Mouse (Mus musculus) heart, postnatal 10 days (tissue): ENCODE results near the gene Acer1. TPM values are rescaled to one million over a fixed set of nuclear protein-coding genes. Genes with fewer than 3 reads are reported as not detected.
"Not testable (repeated sequence)": the region's sequence is repeated elsewhere in the genome, so short reads cannot be mapped to it uniquely, and the experiment has no call there.

Experiments
- DNase-seq, 2 experiments: peaks; one replicate each; pipeline ENCODE4 v3.0.0; 2021
- intact Hi-C: fragments of 180-260 bp; cut with DNase I; formaldehyde crosslinking; loops from one replicate; pipeline ENCODE4 v1.15.1; 2025
- total RNA-seq, 2 experiments: library from RNA; stranded (reverse); gene quantifications; 2 replicates each; pipeline ENCODE4 v1.2.3; 2021

Acer1 gene
- total RNA-seq, 2 experiments from 2014 or later = not detected

DNA sequence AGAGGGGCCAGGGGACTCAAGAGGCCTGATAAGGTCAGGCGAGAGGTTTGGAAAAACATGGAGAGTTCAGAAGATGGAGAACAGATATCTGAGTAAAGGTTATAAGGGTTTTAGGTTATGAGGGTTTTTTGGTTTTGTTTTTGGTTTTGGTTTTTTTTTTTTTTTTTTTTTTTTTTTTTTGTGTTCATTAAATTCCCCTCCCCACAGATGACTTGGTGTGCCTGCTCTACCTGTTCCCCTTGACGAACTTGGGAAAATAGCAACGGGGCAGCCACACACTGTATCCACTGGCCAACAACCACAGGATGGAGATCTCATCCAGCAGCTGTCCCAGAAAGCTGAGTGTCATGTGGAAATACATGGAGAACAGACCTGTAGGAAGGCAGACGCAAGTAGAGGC lies 23.3 kb downstream of the Acer1 start:
- no peak for DNase-seq
- intact Hi-C loops = no loop called here

DNA sequence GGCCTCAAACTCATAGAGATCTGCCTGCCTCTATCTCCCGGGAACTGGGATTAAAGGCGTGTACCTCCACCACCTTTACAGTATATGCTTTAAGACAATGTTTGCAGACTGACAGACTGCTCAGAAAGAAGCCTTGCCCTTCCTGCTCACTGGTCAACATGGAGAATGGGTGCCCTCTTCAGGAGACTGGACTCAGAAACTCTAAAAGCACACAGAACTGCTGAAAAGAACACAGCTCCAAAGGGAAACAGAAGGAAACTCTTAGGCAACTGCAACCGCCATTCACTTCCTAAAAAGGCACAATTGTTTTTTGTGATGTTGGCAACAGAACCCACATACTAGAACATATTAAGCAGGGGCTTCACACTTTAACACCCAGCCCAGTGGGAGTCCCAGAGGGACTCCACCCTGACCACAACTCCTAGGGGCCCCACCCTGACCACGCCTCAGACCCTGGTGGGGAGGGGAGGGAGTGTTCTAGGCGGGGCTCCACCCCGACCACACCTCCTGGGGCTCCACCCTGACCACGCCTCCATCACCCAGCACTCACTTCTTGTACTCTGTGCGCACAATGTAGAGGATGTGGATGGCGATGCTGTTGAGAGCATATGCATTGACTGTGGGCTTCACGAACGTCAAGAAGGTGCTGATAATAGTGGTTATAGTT lies 24.0 kb downstream of the Acer1 start:
- intact Hi-C loops = no loop called here
- DNase-seq = peak in 1 of 2 experiments; percentile 31

DNA sequence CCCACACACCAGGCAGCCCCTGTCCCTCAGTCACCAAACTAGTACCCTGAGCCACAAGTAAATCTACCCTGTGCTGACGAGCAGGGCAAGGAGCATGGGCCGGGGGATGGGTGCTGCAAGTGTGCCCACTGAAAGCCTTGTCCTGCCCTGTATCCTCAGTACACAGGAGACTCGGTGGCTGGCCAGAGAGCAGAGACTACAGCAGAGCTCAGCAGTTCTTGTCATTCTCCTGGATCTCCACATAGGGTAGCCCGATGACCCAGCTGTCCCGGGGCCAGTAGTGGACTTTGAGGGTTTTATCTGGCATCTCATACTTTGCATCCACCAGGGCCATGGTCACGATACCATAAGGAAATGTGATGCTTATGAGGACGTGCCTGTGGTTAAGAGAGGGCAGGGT lies 27.1 kb downstream of the Acer1 start:
- DNase-seq = no peak
- intact Hi-C loops = no loop called here

DNA sequence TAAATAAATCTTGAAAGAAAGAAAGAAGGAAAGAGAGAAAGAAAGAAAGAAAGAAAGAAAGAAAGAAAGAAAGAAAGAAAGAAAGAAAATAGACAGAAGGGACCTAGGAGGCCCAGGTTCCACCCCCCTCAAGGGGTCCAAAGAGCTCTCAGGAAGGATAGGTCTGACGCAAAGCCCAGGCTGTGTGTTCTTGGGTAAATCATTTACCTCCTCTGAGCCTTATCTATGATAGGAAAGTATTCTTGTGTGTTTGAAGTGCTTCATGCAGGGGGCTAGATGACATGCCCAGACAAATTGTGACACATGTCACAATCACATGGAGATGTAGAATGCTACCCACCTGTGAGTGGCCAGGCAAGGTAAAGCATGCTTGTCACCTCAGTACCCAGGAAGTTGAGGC lies 29.3 kb downstream of the Acer1 start:
- DNase-seq = no peak
- intact Hi-C loops = no loop called here

DNA sequence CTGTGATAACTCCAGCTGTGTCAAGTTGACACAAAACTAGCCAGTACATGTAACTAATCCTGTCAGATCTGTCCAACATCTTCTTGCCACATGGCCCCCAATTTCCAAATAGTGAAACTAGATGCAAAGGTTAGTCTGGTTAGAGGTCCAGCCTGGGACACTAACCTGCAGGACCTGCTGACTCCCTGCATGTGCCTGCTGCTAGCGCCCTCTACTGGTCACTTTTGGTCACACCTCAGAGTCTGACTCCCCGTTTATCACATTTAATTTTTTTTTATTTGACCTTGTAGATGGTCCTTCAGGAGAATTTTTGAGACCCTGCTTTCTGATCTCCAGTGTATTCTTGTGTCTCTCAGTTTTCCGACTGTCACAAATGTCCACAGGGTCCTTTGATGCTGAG lies 31.0 kb downstream of the Acer1 start:
- intact Hi-C loops = loop anchor here (1.0 to 2.0 kb wide), 2 partner anchors 54 to 142 kb away; no protein-coding TSS in a partner anchor
- DNase-seq = peak; percentile 46 to 67

DNA sequence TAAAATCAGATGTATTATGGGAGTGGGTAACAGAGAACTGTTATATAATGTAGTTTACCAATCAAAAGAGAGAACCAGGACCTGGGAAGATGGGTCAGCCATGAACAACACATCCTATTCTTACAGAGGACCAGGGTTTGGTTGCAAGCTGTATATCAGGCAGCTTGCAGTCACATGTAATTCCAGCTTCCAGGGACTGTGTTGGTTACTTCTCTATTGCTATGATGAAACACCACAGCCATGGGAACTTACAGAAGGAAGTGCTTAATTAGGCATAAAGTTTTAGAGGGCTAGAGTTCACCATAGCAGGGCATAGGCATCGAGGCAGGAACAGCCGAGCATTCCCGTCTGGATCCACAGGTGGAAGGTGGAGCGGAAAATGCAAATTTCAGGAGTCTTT lies 43.2 kb downstream of the Acer1 start:
- intact Hi-C loops = loop anchor here (5.0 kb wide), 3 partner anchors 41 to 131 kb away; partner anchors contain the start of gene Rfx2
- DNase-seq = no peak

DNA sequence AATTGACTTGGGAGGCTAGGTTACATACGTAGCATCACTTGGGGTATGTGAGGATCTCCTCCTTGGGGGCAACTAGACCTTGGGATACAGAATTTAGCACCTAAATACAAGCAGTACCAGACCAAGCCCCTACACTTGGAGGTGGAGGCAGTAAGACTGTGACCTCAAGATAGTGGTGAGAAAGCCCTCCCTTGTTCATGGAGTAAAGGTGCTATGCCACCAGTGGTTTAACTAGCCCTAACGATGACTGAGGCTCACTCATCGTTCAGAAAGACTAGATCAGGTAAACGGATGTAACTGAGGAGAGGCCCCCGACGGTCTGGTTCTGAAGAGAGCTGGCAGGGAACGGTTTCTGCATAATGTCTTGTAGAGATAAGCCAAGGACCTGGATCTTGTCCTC lies 45.2 kb downstream of the Acer1 start:
- intact Hi-C loops = loop anchor here (5.0 kb wide), 3 partner anchors 39 to 129 kb away; partner anchors contain the start of gene Rfx2
- no peak for DNase-seq

DNA sequence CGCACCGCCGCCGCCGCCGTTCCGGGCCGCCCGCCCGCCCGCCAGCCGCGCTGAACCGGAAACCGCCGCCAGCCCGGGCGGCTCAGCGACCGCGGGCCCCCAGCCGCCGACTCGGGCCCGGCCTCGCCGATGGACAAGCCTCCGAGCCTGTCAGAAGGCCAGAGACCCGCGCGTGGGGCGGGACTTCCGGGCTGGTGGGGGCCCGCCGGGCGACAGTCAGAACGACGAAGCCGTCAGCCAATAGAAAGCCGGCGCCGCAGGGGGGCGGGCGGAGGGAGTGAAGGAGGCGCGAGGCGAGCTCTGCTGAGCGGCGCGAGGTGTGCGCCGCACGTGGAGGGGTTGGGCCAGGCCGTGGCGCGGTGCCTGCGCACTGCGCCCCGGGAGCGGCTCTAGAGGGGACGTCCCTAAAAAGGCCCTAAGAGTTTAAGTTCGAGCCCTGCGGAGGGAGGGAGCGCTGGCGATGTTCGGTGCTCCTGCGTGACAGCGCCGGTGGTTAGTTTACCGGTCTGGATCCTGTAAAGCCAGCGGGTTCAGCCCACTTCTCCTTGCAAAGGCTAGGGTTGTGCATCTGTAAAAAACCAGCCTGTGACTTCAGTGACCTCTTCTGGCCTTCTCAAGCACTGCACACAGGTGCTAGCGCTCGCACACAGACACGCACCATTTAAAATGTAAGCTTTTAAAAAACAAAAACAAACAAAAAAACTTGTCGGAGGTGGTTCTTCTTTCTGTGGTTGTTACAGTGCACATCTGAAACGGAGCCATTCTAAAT lies 46.4 kb downstream of the Acer1 start, which contains the start of gene Mllt1:
Gene Mllt1 (minus strand): TSS at position 53 of the 769 bp plus-strand sequence.
- DNase-seq = peak; percentile 99 to 100
- intact Hi-C loops = loop anchor here (5.0 kb wide), 3 partner anchors 38 to 128 kb away; partner anchors contain the start of gene Rfx2

DNA sequence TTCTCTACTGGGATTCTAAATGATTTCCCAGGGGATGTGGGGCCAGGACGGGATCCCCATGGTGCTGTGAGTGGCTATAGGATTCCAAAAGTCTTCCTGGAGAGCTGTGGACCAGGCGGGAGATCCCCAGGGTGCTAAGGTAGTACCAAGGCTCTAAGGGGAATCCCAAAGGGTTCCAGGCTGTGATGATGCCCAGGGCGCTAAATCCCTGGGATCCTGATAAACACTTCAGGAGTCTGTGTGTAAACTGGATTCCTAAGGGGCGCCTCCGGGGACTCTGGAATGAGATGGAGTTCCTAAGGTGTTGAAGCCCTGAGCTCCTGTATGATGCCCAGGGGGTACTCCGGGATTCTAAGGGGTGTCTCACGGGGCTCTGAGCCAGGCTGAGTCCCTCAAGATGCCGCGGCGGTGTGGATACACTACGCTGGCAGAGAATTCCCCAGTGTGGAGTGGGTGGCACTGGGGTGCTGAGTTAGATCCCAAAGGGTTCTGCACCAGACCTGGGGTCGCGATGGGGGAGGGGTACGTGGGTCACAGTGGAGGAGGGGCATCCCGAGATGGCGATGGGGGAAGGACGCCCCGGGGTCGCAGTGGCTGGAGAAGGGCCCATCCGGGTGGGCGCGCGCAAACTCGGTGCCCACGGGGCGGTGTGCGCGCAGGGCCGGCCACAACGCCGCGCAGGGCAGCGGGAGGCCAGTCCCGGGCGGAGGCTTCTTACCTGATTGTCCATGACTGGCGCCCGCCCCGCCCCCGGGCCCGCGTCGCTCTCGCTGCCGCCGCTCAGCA lies 47.2 kb downstream of the Acer1 start:
- DNase-seq = no peak
- intact Hi-C loops = loop anchor here (5.0 kb wide), 4 partner anchors 37 to 127 kb away; partner anchors contain the start of gene Rfx2

DNA sequence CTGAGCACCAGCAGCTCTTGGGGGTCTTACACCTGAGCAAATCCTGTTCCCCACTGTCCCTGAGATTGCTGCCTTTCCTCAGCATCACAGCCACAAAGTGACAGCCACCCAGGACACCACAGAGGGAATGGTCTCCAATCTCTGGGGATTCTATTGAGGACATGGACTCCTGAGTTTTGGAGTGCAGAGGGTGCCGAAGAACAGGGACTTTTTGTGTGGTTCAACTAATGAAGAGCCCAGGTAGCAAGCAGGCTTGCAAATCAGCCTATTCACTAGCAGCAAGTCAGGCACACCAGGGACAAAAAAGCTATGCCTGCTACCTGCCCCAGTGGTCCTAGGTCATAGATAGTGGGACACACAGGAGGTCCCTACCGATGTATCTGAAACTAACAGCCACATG lies 48.5 kb downstream of the Acer1 start:
- DNase-seq = no peak
- intact Hi-C loops = loop anchor here (5.0 kb wide), 1 partner anchor 54 kb away; no protein-coding TSS in a partner anchor

DNA sequence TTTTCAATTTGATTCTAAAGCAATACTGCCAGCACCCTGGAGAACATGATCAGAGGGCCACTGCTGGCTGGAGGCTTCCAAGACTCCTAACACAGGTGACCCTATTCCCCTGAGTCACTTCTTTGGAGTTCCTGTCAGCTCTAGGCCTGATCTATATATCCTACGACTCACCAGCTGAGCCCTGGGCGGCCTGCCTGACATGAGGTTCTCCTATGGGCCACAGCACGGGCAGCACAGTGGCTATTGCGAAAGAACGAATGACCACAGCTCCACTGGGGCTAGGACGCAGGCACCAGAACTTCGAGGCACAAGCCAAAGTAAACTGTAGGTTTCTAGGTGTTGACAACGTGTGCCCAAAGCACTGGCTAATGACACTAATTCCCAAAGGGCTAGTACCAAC lies 51.9 kb downstream of the Acer1 start:
- intact Hi-C loops = loop anchor here (5.0 kb wide), 1 partner anchor 57 kb away; no protein-coding TSS in a partner anchor
- DNase-seq = no peak

DNA sequence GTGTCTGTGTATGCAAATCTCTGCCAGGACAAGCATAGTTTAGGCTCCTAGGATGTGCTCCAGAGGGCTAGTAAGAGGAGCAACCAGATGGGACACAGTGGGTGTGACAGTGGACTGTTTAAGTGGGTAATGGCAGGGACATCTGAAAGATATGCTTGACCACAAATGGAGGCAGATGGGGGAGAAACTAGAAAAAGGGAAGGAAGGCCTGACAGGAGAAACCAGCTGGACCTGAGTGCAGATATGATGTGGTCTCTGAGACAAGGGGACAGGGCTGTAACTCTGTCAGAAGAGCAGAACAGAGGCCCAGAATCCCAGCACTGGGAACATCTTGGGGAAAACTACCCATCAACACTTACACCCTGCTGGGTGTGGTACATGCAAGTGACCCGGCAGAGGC lies 52.4 kb downstream of the Acer1 start:
- DNase-seq = no peak
- intact Hi-C loops = no loop called here

DNA sequence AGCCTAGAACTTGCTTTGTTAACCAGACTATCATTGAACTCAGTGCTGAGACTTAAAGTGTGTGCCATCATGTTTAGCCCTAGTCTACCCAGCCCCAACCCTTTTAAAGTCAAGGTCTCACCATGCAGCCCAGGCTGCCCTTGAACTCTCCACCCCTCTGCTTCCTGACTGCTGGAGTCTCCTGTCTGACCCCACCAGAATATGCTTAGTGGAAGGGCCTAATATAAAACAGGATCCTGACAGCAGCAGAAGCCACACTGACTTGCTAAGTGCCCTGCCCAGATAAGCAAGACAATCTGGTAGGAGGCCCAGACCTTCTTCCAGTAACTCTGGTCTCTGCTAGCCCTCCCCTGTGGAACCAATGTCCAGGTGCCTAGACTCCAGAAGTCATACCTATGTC lies 52.8 kb downstream of the Acer1 start:
- intact Hi-C loops = no loop called here

DNA sequence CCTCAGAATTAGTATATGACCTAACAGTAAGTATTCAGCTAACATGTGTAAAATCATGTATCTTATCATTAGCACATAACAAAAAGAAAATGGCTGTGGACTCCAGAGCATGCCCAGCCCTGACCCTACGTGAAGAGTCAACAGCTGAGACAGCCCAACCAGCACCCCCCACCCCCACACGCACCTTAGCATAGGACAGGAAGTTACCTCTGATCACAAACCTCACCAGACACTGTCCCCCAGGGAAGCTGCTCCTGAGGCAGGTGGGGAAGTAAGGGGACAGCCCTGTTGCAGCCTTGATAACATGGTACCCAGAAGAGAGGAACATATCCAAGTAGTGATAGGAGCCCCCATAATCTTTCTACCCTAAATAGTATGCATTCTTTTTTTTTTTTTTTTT lies 55.9 kb downstream of the Acer1 start:
- DNase-seq = no peak
- intact Hi-C loops = no loop called here

More for the DNA sequence above, 52.8 kb downstream of the Acer1 start:
- no peak for DNase-seq

DNA sequence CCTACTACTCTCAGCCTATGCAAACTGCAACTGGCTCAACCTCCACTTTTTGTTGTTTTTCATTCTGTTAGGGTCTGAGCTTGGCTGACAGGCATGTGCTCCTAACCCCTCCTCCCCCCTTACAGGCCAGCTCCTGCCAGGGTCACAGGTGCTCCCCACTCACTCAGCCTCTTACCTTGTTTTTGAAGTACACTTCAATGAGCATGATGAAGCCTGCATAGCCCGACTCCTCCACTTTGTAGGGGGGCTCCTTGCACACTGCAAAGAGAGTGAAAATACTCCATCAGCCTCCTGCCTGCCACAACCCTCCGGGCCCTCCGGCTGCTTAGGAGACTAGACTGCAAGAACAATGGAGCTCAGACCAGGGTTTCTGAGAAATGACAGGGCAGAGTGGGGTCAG lies 62.2 kb downstream of the Acer1 start:
- no peak for DNase-seq
- intact Hi-C loops = no loop called here

DNA sequence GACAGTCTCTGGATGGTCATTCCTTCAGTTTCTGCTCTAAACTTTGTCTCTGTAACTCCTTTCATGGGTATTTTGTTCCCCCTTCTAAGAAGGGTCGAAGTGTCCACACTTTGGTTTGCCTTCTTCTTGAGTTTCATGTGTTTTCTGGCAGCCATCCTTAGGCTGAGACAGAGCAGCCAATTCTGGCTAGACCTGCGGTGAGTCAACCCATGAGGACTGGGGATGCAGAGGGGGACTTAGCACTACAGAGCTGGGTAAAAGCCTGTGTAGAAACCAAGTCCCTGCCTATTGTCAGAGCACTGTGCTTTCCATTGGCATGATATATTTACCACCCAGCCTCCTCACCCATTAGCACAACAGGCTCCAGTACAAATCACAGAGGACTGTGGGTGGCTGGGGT lies 64.8 kb downstream of the Acer1 start:
- DNase-seq = no peak
- intact Hi-C loops = no loop called here

DNA sequence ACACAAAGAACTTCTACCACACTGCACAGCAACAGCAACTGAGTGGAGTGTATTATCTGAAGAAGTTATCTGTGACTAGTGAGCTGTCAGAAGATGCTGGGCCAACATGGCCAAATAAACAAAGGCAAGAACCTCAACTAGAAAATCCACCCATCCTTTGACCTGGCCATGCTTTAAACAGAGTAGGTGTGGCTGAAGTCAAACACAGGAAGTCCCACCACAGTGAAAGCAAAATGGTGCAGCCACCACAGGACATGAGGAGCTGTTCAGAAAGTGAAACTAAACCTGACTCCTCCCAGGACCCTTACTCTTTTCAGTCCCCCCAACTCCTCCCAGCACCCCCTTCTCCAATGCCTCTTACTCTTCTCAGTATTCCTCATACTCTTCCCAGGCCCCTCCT lies 68.5 kb downstream of the Acer1 start:
- no peak for DNase-seq
- intact Hi-C loops = no loop called here

DNA sequence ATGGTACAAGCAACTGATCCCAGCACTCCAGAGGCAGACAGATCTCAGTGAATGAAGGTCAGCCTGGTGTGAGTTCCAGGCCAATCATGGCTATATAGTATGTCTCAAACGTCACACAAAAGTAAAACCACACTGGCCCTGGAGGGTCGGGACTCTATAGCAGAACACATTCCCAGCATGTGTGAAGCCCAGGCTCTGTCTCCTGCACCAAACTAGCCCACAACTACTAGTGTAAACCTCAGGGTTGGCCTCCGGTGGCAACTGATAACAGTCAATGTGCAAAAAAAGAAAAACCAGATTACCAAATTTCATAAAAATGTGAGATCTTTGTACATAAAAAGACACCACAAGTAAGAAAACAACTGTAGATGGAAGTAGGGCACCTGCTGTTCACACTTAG lies 68.9 kb downstream of the Acer1 start:
- no peak for DNase-seq
- intact Hi-C loops = no loop called here

DNA sequence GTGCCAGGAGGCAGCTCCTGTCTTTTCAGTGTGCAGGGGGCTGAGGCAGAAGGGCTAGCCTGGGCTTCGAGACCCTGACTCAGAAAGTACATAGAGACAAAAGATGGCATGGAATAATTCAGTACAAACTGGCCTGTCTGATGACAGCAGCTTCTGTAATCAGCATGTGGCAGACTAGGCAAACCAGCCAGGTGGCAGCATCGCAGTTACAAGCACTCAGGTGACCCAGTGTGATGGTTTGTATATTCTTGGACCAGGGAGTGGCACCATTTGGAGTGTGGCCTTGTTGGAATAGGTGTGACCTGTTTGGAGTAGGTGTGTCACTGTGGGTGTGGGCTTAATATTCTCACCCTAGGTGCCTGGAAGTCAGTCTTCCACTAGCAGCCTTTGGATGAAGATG lies 72.2 kb downstream of the Acer1 start:
- DNase-seq, intact Hi-C loops: not testable (repeated sequence)

DNA sequence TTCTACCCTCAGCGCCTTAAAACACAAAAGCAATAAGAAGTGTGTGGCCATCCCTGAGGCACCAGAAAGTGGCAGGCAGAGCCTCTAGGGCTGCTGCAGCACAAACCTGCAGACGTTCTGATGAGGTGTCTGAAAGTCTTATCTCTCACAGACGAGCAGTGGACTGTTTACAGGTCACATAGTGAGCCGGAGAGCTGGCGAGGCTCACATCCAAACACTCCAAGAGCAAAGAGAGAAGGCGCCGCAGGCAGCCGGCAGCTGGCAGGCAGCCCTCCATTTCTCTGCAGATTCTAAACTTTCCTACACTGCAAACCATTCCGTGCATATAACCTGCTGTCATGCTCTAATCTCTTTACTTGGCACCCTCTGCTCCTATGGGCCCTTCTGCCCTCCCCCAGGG lies 74.0 kb downstream of the Acer1 start:
- intact Hi-C loops = no loop called here
- peak; percentile 41 to 61 for DNase-seq

DNA sequence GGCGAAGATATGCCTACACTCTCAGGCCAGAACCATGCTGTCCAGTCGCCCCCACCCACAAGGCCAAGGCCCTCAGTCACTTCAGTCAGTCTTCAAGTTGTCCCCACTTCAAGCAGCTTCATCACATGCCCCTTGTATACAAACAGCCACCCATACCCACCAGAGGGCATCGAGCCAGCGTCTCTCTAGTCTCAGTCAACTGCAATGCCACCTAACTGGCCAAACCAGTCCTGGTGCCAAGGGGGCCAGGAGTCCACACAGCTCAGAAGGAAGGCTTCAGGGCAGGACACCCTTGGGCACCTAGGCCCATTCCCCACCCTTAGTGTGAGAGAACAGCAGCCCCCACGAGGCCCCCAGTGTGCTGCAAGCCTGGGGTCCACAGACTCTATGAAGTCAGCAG lies 74.8 kb downstream of the Acer1 start:
- intact Hi-C loops = no loop called here
- DNase-seq = no peak
